Mouse (Mus musculus): ENCODE results near the gene Cept1. TPM values are rescaled to one million over a fixed set of nuclear protein-coding genes. Genes with fewer than 3 reads are reported as not detected.

The Cept1 gene
- polyA plus RNA-seq, 1 experiment = 18.9 TPM

- Histone ChIP-seq H3K4me3 (no peak overlapping the region), H3ac (ENCODE audit: control insufficient read depth, insufficient read length) (no peak overlapping the region), H3K36me3 (ENCODE audit: control insufficient read depth, insufficient read depth) (peaks cover 10% of the 10 kb centered on the region), H3K79me2 (ENCODE audit: control insufficient read depth, insufficient read depth) (no peaks in the 10 kb centered on the region), H3K27me3 (ENCODE audit: control insufficient read depth, insufficient read depth, insufficient read length) (no peaks in the 10 kb centered on the region), H3K4me2 (ENCODE audit: low read depth) (no peak overlapping the region)
- no peak for TF ChIP-seq REST (IDR thresholded peaks at IDR 0.05; ENCODE audit: insufficient read depth, insufficient read length)
- no peak for TF ChIP-seq TCF12 (IDR thresholded peaks at IDR 0.05; ENCODE audit: insufficient read depth, poor library complexity, severe bottlenecking)
- TF ChIP-seq MYOG (IDR thresholded peaks at IDR 0.05; ENCODE audit: control insufficient read depth in 1 of 3, insufficient read depth in 1 of 3, insufficient read length in 2 of 3, low read depth in 2 of 3) = no peak
Measured at GRCm38 (mm10) chr3:106515016-106515415, 32.6 kb downstream of the Cept1 start.

- Histone ChIP-seq H3K4me2 (ENCODE audit: low read depth) (no peak overlapping the region), H3K27me3 (ENCODE audit: control insufficient read depth, insufficient read depth, insufficient read length) (no peaks in the 10 kb centered on the region), H3K4me3 (no peak overlapping the region), H3K79me2 (ENCODE audit: control insufficient read depth, insufficient read depth) (no peaks in the 10 kb centered on the region), H3K36me3 (ENCODE audit: control insufficient read depth, insufficient read depth) (peaks cover 10% of the 10 kb centered on the region), H3ac (ENCODE audit: control insufficient read depth, insufficient read length) (no peak overlapping the region)
- TF ChIP-seq TCF12 (IDR thresholded peaks at IDR 0.05; ENCODE audit: insufficient read depth, poor library complexity, severe bottlenecking) (no peak), SRF (IDR thresholded peaks at IDR 0.05; ENCODE audit: control insufficient read depth, insufficient read length, low read depth) (no peak), TCF3 (IDR thresholded peaks at IDR 0.05; ENCODE audit: insufficient read length, low read depth) (no peak), MYOD1 (IDR thresholded peaks at IDR 0.05; ENCODE audit: control insufficient read depth in 1 of 3, insufficient read length in 2 of 3, low read depth in 2 of 3) (no peak), MAX (IDR thresholded peaks at IDR 0.05; ENCODE audit: low read depth) (no peak), POLR2A (IDR thresholded peaks at IDR 0.05; ENCODE audit: insufficient read length, low read depth) (no peak), CEBPB (IDR thresholded peaks at IDR 0.05; ENCODE audit: insufficient read depth, poor library complexity, severe bottlenecking) (no peak), USF1 (IDR thresholded peaks at IDR 0.05; ENCODE audit: low read depth) (no peak), REST (IDR thresholded peaks at IDR 0.05; ENCODE audit: insufficient read depth, insufficient read length) (no peak), E2F4 (IDR thresholded peaks at IDR 0.05; ENCODE audit: insufficient read depth) (no peak), MYOG (IDR thresholded peaks at IDR 0.05; ENCODE audit: control insufficient read depth in 1 of 3, insufficient read depth in 1 of 3, insufficient read length in 2 of 3, low read depth in 2 of 3) (no peak), POLR2AphosphoS2 (IDR thresholded peaks at IDR 0.05; ENCODE audit: insufficient read length, low read depth) (no peak)
Measured at GRCm38 (mm10) chr3:106510669-106511068, 36.9 kb downstream of the Cept1 start.

- Histone ChIP-seq H3K27me3 (ENCODE audit: control insufficient read depth, insufficient read depth, insufficient read length) (no peaks in the 10 kb centered on the region), H3ac (ENCODE audit: control insufficient read depth, insufficient read length) (no peak overlapping the region), H3K36me3 (ENCODE audit: control insufficient read depth, insufficient read depth) (peaks cover 43% of the 10 kb centered on the region), H3K4me2 (ENCODE audit: low read depth) (no peak overlapping the region), H3K79me2 (ENCODE audit: control insufficient read depth, insufficient read depth) (no peaks in the 10 kb centered on the region), H3K4me3 (no peak overlapping the region)
- TF ChIP-seq USF1 (IDR thresholded peaks at IDR 0.05; ENCODE audit: low read depth) (no peak), MAX (IDR thresholded peaks at IDR 0.05; ENCODE audit: low read depth) (no peak), MYOG (IDR thresholded peaks at IDR 0.05; ENCODE audit: control insufficient read depth in 1 of 3, insufficient read depth in 1 of 3, insufficient read length in 2 of 3, low read depth in 2 of 3) (no peak), POLR2A (IDR thresholded peaks at IDR 0.05; ENCODE audit: insufficient read length, low read depth) (no peak), TCF3 (IDR thresholded peaks at IDR 0.05; ENCODE audit: insufficient read length, low read depth) (no peak), MYOD1 (IDR thresholded peaks at IDR 0.05; ENCODE audit: control insufficient read depth in 1 of 3, insufficient read length in 2 of 3, low read depth in 2 of 3) (no peak), CEBPB (IDR thresholded peaks at IDR 0.05; ENCODE audit: insufficient read depth, poor library complexity, severe bottlenecking) (no peak), SRF (IDR thresholded peaks at IDR 0.05; ENCODE audit: control insufficient read depth, insufficient read length, low read depth) (no peak), POLR2AphosphoS2 (IDR thresholded peaks at IDR 0.05; ENCODE audit: insufficient read length, low read depth) (no peak)
Measured at GRCm38 (mm10) chr3:106502892-106503291, 44.7 kb downstream of the Cept1 start.

- H3K36me3 ChIP-seq (ENCODE audit: control insufficient read depth, insufficient read depth) = peaks cover 36% of the 10 kb centered on the region
- no peak overlapping the region for H3K4me2 ChIP-seq (ENCODE audit: low read depth)
- no peak overlapping the region for H3K4me3 ChIP-seq
- H3K27me3 ChIP-seq (ENCODE audit: control insufficient read depth, insufficient read depth, insufficient read length) = no peaks in the 10 kb centered on the region
- TF ChIP-seq TCF12 (IDR thresholded peaks at IDR 0.05; ENCODE audit: insufficient read depth, poor library complexity, severe bottlenecking) = no peak
- H3ac ChIP-seq (ENCODE audit: control insufficient read depth, insufficient read length) = no peak overlapping the region
- no peaks in the 10 kb centered on the region for H3K79me2 ChIP-seq (ENCODE audit: control insufficient read depth, insufficient read depth)
Measured at GRCm38 (mm10) chr3:106500510-106500909, 47.1 kb downstream of the Cept1 start.

GRCm38 (mm10) chr3:106496996-106497395 is 50.6 kb downstream of the Cept1 start:
- Histone ChIP-seq H3K27me3 (ENCODE audit: control insufficient read depth, insufficient read depth, insufficient read length) (no peaks in the 10 kb centered on the region), H3K4me2 (ENCODE audit: low read depth) (no peak overlapping the region), H3K4me3 (no peak overlapping the region), H3ac (ENCODE audit: control insufficient read depth, insufficient read length) (no peak overlapping the region), H3K79me2 (ENCODE audit: control insufficient read depth, insufficient read depth) (no peaks in the 10 kb centered on the region), H3K36me3 (ENCODE audit: control insufficient read depth, insufficient read depth) (peaks cover 8% of the 10 kb centered on the region)
- no peak for TF ChIP-seq TCF3 (IDR thresholded peaks at IDR 0.05; ENCODE audit: insufficient read length, low read depth)
- no peak for TF ChIP-seq SRF (IDR thresholded peaks at IDR 0.05; ENCODE audit: control insufficient read depth, insufficient read length, low read depth)
- TF ChIP-seq REST (IDR thresholded peaks at IDR 0.05; ENCODE audit: insufficient read depth, insufficient read length) = no peak
- no peak for TF ChIP-seq MYOD1 (IDR thresholded peaks at IDR 0.05; ENCODE audit: control insufficient read depth in 1 of 3, insufficient read length in 2 of 3, low read depth in 2 of 3)
- TF ChIP-seq POLR2A (IDR thresholded peaks at IDR 0.05; ENCODE audit: insufficient read length, low read depth) = no peak
- TF ChIP-seq MAX (IDR thresholded peaks at IDR 0.05; ENCODE audit: low read depth) = no peak
- TF ChIP-seq CEBPB (IDR thresholded peaks at IDR 0.05; ENCODE audit: insufficient read depth, poor library complexity, severe bottlenecking) = no peak
- TF ChIP-seq TCF12 (IDR thresholded peaks at IDR 0.05; ENCODE audit: insufficient read depth, poor library complexity, severe bottlenecking) = no peak
- no peak for TF ChIP-seq USF1 (IDR thresholded peaks at IDR 0.05; ENCODE audit: low read depth)
- no peak for TF ChIP-seq MYOG (IDR thresholded peaks at IDR 0.05; ENCODE audit: control insufficient read depth in 1 of 3, insufficient read depth in 1 of 3, insufficient read length in 2 of 3, low read depth in 2 of 3)
- no peak for TF ChIP-seq E2F4 (IDR thresholded peaks at IDR 0.05; ENCODE audit: insufficient read depth)
- TF ChIP-seq POLR2AphosphoS2 (IDR thresholded peaks at IDR 0.05; ENCODE audit: insufficient read length, low read depth) = no peak
